Mouse (Mus musculus) C2C12 (cell line): ENCODE measurements around the gene Olfr659. TPM values are rescaled to one million over a fixed set of nuclear protein-coding genes. Genes with fewer than 3 reads are reported as not detected.

Source experiments
- H3K27me3 ChIP-seq: one replicate; pipeline ENCODE4 v1.6.1; 2011; ENCODE audit not compliant: control insufficient read depth, insufficient read depth, insufficient read length
- H3K36me3 ChIP-seq: one replicate; pipeline ENCODE4 v1.6.1; 2011; ENCODE audit not compliant: control insufficient read depth, insufficient read depth
- H3K4me3 ChIP-seq: one replicate; pipeline ENCODE4 v1.5.1; 2011; ENCODE audit warnings: mild to moderate bottlenecking, control low read depth; ENCODE audit not compliant: poor library complexity, insufficient read depth, severe bottlenecking
- H3K79me2 ChIP-seq: one replicate; pipeline ENCODE4 v1.6.1; 2011; ENCODE audit not compliant: control insufficient read depth, insufficient read depth
- H3K79me3 ChIP-seq: one replicate; pipeline ENCODE4 v1.6.1; 2011; ENCODE audit warnings: low read depth, control low read depth
- H3ac ChIP-seq: one replicate; pipeline ENCODE3; 2011; ENCODE audit warnings: low read depth; ENCODE audit not compliant: control insufficient read depth, insufficient read length
- CEBPB ChIP-seq: IDR thresholded peaks from one replicate; pipeline ENCODE4 v1.6.1; 2011; ENCODE audit warnings: low read depth, mild to moderate bottlenecking, control low read depth, moderate library complexity
- CTCF ChIP-seq: IDR thresholded peaks from one replicate; pipeline ENCODE4 v1.5.1; 2011; ENCODE audit not compliant: control insufficient read depth, insufficient read depth, insufficient read length
- FOSL1 ChIP-seq: IDR thresholded peaks from one replicate; pipeline ENCODE4 v1.8.0; 2011; ENCODE audit warnings: mild to moderate bottlenecking, low read length; ENCODE audit not compliant: poor library complexity, insufficient read depth, severe bottlenecking
- MAX ChIP-seq: IDR thresholded peaks from one replicate; pipeline ENCODE4 v1.6.1; 2011; ENCODE audit warnings: mild to moderate bottlenecking, control low read depth
- MYOD1 ChIP-seq: IDR thresholded peaks from one replicate; pipeline ENCODE4 v1.6.1; 2011; ENCODE audit warnings: low read depth; ENCODE audit not compliant: control insufficient read depth, insufficient read length
- MYOG ChIP-seq: IDR thresholded peaks from one replicate; pipeline ENCODE4 v1.6.1; 2011; ENCODE audit not compliant: control insufficient read depth, insufficient read length; ENCODE audit errors: extremely low read depth
- USF1 ChIP-seq: IDR thresholded peaks from one replicate; pipeline ENCODE4 v1.6.1; 2011; ENCODE audit warnings: low read depth, mild to moderate bottlenecking, control low read depth, moderate library complexity
- long read RNA-seq, 2 experiments: library from polyadenylated mRNA; unstranded; transcript quantifications; one replicate each; pipeline ENCODE4 v2.0.0; 2019 to 2020
- polyA plus RNA-seq: library from polyadenylated mRNA; unstranded; fragments of >200 nt; fragmentation: generic; extraction: Trizol; gene quantifications from one replicate; pipeline ENCODE4 v1.2.1, GENCODE M21; 2012; ENCODE audit warnings: missing spikeins

Gene Olfr659
- not detected for polyA plus RNA-seq
- long read RNA-seq, experiment 1 = 0 reads
- long read RNA-seq, experiment 2 = 0 reads

DNA sequence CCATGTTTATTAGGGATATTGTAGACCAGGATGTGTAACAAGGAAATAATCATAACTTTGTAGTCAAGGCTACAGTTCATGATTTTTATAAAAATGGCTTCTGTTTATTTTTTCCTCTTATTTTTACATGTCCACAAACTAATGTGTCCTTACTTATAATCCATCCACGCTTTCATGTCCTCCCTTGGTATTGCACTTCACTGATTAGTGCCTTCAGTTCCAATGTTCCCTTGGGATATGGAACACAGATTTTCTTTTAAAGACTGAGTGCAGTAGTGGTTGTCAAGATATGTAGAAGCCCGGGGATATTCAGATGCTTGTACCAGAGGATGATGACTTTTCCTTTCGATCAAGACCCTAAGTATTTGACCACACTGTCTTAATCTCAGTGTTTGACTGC, at the start of gene Olfr659:
TSS of gene Olfr659 (plus strand) at position 301 of the 400 bp plus-strand sequence.
- no peaks in the 10 kb centered on the region for H3K79me3 ChIP-seq

DNA sequence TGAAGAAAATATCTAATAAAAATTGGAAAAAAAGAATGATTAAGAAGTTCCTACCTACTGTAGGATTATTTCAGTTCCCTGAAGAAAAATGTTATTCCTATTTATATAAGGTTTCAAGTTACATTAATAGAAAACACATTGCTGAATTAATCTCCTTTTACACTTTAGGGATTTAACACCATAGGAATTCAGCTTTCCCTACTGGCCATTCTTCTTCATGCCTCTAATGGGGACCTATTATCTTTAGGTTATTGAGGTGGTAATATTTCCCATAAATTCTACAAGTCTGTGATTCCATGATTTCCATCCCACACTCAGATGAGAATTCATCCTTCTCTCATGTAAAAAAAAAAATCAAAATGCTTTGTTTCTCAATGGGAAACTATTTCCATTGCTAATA, 42.1 kb upstream of the Olfr659 start, which contains the start of gene Olfr657:
TSS of gene Olfr657 (plus strand) at position 301 of the 400 bp plus-strand sequence.
- TF ChIP-seq CEBPB = no peak
- no peak for TF ChIP-seq USF1
- no peak for TF ChIP-seq FOSL1
- TF ChIP-seq CTCF = no peak
- TF ChIP-seq MYOD1 = no peak
- TF ChIP-seq MAX = no peak
- no peak for TF ChIP-seq MYOG
- Histone ChIP-seq H3K27me3 (no peaks in the 10 kb centered on the region), H3ac (no peak within 1 kb of the TSS)

More for the DNA sequence above, at the start of gene Olfr659:
- TF ChIP-seq CTCF (no peak), CEBPB (no peak), FOSL1 (no peak), MYOG (no peak), USF1 (no peak), MAX (no peak), MYOD1 (no peak)
- no peak within 1 kb of the TSS for H3ac ChIP-seq
- H3K27me3 ChIP-seq = no peaks in the 10 kb centered on the region
- no peaks in the 10 kb centered on the region for H3K79me2 ChIP-seq
- no peak within 1 kb of the TSS for H3K4me3 ChIP-seq
- H3K36me3 ChIP-seq = no peaks in the 10 kb centered on the region

DNA sequence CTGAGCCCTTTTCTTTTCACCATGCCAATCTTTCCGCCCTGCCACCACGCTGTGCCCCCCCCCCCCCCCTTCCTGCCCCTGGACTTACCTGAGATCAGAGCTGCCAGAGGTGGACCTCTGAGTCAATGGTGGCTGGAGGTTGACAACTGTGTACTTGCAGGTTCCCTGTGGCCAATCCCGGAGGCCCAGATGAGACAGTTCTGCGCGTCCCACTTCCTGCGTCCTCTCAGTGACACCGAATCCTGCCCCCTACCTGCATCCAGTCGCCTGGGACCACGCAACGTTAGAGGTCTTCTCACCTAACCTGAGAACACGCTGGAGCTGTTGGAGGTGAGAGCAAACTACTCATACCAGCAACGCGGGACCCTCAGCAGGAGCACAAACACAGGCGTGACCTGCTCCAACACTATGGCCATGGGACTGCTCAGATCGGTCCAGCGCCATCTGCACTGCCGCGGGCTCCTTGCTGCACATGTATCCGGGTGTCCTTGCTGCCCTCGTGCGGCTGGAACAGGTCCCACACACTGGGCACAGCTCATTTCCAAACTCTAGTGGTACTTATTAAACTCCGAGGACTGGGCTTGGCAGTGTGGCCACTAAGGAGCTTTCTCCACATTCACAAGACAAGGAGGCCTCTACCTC, 19.6 kb upstream of the Olfr659 start, which contains the start of gene Olfr658:
TSS of gene Olfr658 (minus strand) at position 465 of the 642 bp plus-strand sequence.
- H3K79me3 ChIP-seq = no peaks in the 10 kb centered on the region
- TF ChIP-seq CTCF (no peak), MYOG (no peak), FOSL1 (no peak), CEBPB (no peak)
- H3K79me2 ChIP-seq = no peaks in the 10 kb centered on the region
- no peaks in the 10 kb centered on the region for H3K27me3 ChIP-seq
- no peaks in the 10 kb centered on the region for H3K36me3 ChIP-seq
- no peak within 1 kb of the TSS for H3K4me3 ChIP-seq
- H3ac ChIP-seq = no peak within 1 kb of the TSS

More for the DNA sequence above, 42.1 kb upstream of the Olfr659 start, which contains the start of gene Olfr657:
- H3K79me2 ChIP-seq = no peaks in the 10 kb centered on the region
- H3K4me3 ChIP-seq = no peak within 1 kb of the TSS
- no peaks in the 10 kb centered on the region for H3K79me3 ChIP-seq
- no peaks in the 10 kb centered on the region for H3K36me3 ChIP-seq

DNA sequence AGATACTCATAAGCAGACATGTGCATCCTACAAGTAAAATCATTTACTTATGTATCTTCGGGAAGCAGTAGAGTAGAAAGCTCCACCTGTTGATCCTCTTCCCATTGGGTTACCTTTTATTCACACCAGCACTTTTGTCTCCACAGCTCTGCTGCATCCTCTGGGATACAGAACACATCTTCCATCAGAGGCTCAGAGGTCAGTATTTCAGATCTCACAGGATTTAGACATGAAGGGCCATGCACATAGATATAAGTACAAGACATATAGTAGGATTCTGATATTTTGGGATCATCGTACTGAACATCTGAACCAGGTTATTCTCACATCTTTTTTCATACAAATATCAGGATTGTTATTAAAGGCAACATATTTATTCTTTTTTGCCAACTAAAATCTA, 19.6 kb downstream of the Olfr659 start, which contains the start of gene Olfr661:
TSS of gene Olfr661 (plus strand) at position 301 of the 400 bp plus-strand sequence.
- TF ChIP-seq MYOD1 (no peak), FOSL1 (no peak), MYOG (no peak), MAX (no peak), USF1 (no peak), CTCF (no peak), CEBPB (no peak)
- Histone ChIP-seq H3K79me2 (no peaks in the 10 kb centered on the region), H3ac (no peak within 1 kb of the TSS), H3K36me3 (no peaks in the 10 kb centered on the region), H3K27me3 (no peaks in the 10 kb centered on the region), H3K4me3 (no peak within 1 kb of the TSS), H3K79me3 (no peaks in the 10 kb centered on the region)

Other genes with a start within 250 kb of the Olfr659 start
- not detected for gene Trim30a, start 201.6 kb upstream of the Olfr659 start, polyA plus RNA-seq
- gene Trim30d, start 158.9 kb upstream of the Olfr659 start, polyA plus RNA-seq = not detected
- gene Olfr651, start 116.6 kb upstream of the Olfr659 start, polyA plus RNA-seq = not detected
- gene Olfr652, start 105.9 kb upstream of the Olfr659 start, polyA plus RNA-seq = not detected
- not detected for gene Olfr653, start 89.4 kb upstream of the Olfr659 start, polyA plus RNA-seq
- gene Olfr654, start 79.7 kb upstream of the Olfr659 start, polyA plus RNA-seq = not detected
- gene Olfr655, start 65.0 kb upstream of the Olfr659 start, polyA plus RNA-seq = not detected
- not detected for gene Olfr656, start 52.8 kb upstream of the Olfr659 start, polyA plus RNA-seq
- gene Olfr657, start 42.0 kb upstream of the Olfr659 start, polyA plus RNA-seq = not detected
- not detected for gene Olfr658, start 19.4 kb upstream of the Olfr659 start, polyA plus RNA-seq
- not detected for gene Olfr661, start 19.7 kb downstream of the Olfr659 start, polyA plus RNA-seq
- gene Usp17le, start 110.7 kb downstream of the Olfr659 start, polyA plus RNA-seq = 0.19 TPM
- 0.25 TPM for gene Usp17lb, start 175.8 kb downstream of the Olfr659 start, polyA plus RNA-seq
- 0.77 TPM for gene Usp17la, start 190.3 kb downstream of the Olfr659 start, polyA plus RNA-seq
- not detected for gene Olfr665, start 211.3 kb downstream of the Olfr659 start, polyA plus RNA-seq
- not detected for gene Olfr666, start 229.2 kb downstream of the Olfr659 start, polyA plus RNA-seq